Mouse (Mus musculus) thymus, adult 2 months (tissue): ENCODE measurements around the gene Wwtr1.

Experiments
- CTCF ChIP-seq: fragments of 200-500 bp; IDR thresholded peaks from 2 replicates; pipeline ENCODE4 v1.5.1; 2012; ENCODE audit warnings: mild to moderate bottlenecking, control low read depth, low read length, moderate library complexity, borderline replicate concordance; ENCODE audit not compliant: control insufficient read depth, poor library complexity, insufficient read depth; ENCODE audit errors: extremely low read depth
- POLR2A ChIP-seq: fragments of 200-500 bp; IDR thresholded peaks from 2 replicates; pipeline ENCODE4 v1.6.1; 2012; ENCODE audit warnings: mild to moderate bottlenecking, low read length, control low read depth, moderate library complexity; ENCODE audit not compliant: control insufficient read depth, poor library complexity, insufficient read depth; ENCODE audit errors: extremely low read depth

- TF ChIP-seq CTCF: no peak
- no peak for TF ChIP-seq POLR2A
Measured at GRCm38 (mm10) chr3:57500846-57501245, 74.9 kb downstream of the Wwtr1 start.
